Mouse (Mus musculus) adrenal gland, adult 8-10 months (tissue): Measurements from ENCODE around the gene Fam136a. TPM values are rescaled to one million over a fixed set of nuclear protein-coding genes. Genes with fewer than 3 reads are reported as not detected.

Source experiments
- DNase-seq: peaks from one replicate; pipeline ENCODE4 v3.0.0; 2022
- total RNA-seq, 4 experiments: library from RNA; stranded (reverse); gene quantifications; 2 replicates each; pipeline ENCODE4 v1.2.4; 2022

Fam136a gene
- total RNA-seq, 4 experiments from 2014 or later: 47.5 to 96.0 (median 73.9) TPM

DNA sequence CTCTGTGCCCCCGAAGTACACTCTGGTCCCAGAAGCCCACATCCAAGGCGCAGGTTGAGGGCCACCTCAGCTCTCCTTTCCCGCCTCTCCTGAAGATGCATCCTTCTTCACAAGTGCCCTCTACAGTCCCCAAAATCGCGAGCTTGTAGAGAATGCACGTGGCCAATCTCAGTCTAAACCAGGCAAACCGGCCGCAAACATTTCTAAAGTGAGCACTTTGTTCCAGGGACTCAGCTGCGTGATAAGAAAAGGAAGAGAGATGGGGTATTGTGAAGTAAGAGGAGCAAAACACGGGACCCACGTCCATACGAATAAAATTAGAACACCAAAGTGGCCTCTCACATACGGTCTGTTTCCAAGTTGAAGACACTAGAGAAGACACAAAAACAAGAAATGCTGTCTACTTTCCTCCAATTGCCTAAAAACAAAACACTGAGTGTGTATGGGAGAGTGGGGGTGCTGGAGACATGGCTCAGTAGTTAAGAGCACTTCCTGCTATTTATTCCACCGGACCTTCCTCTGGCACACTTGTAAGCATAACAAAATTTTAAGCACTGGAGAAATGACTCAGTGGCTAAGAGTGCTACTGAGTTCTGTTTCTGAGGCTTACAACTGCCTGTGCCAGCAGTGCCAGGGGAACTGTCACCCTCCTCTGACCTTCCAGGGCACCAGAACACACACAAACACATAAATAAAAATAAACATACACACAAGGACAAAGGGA, 32.0 kb downstream of the Fam136a start:
- DNase-seq: no peak

DNA sequence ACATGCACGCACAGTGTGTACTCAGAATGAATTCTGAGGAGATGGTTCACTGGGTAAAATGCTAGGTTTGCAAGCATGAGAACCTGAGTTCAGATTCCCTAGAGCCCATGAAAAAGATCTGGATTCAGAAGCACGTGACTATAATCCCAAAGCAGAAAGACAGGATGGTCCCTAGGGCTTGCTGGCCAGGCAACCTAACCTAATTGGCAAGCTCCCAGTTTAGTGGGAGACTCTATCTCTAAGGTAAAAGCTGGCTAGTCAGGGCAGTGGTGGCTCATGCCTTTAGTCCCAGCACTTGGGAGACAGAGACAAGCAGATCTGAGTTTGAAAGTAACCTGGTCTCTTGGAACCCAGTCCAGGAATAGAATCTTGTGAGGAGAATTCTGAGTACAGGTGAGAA, 33.5 kb downstream of the Fam136a start:
- DNase-seq: no peak

DNA sequence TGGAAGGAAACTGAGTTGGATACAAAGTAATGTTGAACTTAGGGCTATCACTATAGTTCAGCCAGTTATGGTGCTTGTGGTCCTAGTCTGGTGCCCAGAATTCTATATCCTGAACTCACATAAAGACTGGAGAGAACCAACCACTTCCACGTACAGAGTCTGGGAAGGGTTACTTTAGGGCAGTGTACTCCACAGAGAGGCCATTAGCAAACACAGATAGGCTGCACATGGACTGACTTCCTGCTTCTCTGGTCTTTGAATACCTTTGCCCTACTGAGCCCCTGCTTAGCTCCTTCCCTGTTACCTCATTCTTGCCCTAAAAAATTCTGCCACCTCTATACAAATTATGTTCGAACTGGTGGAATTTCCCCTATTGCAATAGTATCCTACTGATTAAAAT, 34.5 kb downstream of the Fam136a start:
- DNase-seq: no peak

DNA sequence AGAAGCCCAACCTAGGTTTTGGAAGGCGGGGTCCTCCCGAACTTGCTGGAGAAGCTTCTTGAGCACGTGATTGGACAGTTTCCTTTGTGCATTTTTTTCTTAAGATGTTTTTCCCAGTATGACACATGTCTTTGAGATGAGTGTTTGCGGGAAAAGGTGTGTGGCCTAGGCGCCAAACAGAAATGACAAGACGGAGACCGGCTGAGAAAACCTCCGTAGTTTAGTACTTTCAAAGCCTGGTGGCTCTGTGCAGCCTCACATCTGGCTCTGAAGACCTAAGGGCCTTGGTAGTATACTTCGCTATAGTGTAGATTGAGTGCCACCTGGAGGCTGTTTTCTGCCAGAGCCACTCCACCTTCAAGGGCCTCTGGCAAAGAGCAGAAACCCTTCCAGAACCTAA, 35.5 kb downstream of the Fam136a start:
- DNase-seq: peak; percentile 74

DNA sequence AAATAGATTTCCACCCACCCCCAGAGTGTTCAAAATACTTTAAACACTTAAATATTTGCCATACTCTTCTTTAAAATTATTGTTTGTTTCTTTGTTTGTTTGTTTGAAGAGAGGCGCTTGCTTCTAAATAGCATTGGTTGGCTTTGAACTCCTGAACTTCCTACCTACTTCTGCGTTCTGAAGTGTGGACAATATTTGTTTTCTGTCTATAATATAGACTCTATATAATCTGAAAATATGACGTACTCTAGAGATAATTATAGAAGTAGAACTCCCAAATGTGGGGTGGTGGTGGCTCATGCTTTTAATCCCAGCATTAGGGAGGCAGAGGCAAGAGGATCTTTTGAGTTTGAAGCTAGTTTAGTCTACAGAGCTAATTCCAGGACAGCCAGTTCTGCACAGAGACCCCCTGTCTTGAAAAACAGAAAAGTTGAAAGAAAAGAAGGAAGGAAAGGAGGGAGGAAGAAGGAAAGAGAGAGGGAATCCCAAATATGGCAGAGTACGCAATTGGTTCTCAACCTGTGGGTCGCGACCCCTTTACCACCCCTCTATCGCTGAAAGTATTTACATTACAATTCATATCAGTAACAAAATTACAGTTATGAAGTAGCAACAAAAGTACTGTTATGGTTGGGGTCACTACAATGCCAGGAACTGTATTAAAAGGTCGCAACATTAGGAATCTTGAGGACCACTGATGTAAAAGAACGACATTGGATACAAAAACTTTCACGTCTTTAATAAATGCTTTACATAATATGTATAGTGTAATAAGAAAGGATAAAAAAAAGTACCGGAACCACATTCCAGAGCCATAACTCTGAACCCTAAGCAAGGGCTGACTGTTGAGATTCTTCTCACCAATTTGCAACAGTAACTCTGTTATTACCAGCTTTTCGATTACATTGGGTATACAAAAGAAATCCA, 37.5 kb downstream of the Fam136a start:
- DNase-seq: no peak

DNA sequence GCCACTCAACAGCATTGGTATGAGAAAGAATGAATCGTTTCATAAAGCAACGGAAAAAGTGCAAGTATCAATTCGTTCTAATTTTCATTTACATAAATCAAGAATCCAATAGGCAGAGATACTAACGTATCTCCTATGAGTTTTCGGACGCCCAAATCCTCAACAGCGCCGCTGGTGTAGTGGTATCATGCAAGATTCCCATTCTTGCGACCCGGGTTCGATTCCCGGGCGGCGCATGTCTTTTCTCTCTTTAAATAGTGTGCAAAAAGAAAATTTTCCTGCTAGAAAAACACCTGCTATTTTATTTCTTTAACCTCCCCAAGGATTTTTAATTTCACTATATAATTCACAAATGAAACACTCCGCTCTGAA, 38.3 kb downstream of the Fam136a start:
- no peak for DNase-seq

DNA sequence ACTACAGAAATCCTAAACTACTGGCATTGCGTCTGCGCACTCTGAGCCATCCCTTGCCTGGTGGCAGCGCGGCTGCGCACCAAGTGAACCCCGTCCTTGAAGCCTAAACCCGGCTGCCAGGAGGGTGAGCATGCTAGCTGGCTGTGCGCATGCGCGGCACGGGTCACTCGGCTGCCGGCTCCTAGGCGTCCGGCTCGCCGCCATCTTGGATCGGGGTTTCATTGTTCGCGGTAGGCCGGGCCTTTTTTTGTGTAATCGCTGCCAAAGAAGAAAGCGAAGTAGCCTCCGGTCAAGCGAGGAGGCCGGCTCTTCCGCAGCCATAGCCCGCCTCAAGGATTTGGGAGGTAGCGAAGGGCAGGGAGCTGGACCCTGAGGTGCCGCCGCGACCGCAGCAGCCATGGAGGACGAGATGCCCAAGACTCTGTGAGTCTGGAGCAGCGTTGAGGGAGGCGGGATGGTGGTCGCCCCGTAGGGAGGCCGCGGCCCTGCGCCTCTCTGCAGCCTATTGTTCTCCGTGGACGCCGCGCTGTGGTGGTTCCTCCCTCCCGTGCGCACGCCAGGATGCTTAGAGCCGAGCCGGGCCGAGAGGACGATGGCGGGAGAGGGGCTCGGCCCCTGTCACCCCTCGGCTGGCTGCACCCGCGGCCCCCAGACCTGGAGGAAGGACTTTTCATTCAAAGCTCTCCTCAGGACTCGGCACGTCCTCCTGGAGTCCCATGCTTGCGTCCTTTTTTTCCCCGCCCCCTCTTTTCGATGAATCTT, 38.8 kb downstream of the Fam136a start, which contains the start of gene Tia1:
Tia1 (plus strand) TSS at position 120 of the 762 bp plus-strand sequence.
- DNase-seq: peak; percentile 97

DNA sequence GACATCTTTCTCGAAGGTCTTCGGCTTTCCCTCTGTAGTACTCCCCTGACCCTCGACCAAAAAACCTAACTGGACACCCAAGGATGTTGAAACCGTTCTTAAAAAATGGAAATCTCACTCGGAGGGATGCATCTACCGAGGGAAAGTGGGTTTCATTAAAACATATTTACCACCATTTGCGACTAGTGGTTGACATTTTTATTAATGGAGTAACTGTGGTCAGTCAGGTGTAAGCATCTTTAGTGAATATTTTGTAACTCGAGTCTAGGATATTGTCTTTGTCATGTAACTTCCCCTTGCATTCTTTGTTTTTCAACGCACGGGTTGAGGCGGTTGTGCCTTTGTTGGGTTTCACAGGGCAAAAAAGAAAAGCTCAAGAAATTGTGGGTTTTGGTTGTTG, 39.5 kb downstream of the Fam136a start:
- DNase-seq: no peak

DNA sequence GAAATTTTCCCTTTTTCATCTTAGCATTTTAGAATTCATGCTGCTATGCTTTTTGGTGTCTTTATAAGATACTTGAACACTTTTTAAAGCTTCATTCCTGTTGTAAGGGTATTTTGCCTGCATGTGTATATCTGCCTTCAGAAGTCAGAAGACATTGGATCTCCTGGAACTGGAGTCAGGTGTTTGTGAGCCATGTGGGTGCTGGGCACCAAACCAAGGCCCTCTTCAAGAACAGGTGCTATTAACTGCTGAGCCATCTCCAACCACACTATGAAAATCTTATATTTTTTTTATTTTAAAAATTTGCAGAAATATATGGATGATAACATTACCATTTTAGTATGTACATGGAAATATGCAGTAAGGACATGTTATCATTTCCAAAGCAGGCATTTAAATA, 40.9 kb downstream of the Fam136a start:
- no peak for DNase-seq

DNA sequence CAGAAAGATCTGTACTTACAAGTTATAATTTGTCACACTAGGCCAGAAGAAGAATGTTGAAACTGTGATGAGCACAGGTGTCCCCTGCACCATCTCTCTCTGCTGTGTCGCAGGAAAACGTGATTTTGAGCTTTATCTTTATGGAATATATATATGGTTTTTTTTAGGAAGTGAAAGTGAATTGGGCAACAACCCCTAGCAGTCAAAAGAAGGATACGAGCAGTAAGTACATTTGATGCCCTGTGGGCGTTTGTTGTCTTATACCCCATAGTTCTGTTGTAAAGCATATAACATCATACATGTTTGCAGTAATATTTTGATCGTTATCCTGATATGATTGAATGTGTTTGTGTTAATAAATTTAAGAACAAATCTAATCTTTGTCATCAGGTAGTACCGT, 53.3 kb downstream of the Fam136a start:
- no peak for DNase-seq

DNA sequence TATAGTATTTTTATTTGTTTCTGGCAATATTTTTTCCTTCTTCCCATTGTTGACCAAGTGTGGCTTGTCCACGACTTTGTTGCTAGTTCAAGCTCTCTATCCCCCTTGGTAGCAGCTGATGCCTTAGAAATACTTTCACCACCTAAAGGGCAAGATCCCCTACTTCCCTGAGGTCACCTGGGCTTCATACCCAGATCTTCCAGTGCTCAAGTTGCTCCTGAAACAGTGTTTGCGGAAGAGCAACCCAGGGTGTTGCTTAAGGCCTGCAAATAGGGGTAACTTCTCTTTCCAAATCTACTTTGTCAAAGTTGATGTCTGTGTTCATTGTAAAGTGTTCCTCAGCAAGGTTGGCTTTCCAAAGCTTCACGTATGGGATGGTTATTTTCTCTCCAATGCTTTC, 53.8 kb downstream of the Fam136a start:
- no peak for DNase-seq

Other genes with a start within 250 kb of the Fam136a start
- gene Tgfa, start 170.4 kb upstream of the Fam136a start, total RNA-seq: 10 to 100 TPM; 15.0 to 25.1 (median 19.7) TPM
- gene Snrpg, start 5.7 kb downstream of the Fam136a start, total RNA-seq: 100 to 1,000 TPM; 115 to 403 (median 241) TPM
- 100 to 1,000 TPM; 151 to 257 (median 207) TPM for gene Pcyox1, start 31.5 kb downstream of the Fam136a start, total RNA-seq
- 100 to 1,000 TPM in 1 of 4 experiments, 10 to 100 TPM in 3; 44.0 to 121 (median 82.9) TPM for gene Tia1, start 38.6 kb downstream of the Fam136a start, total RNA-seq
- gene Gm44790, start 61.0 kb downstream of the Fam136a start, total RNA-seq: 1 to 10 TPM in 2 of 4 experiments, not detected in 2; 4.6 to 6.2 TPM
- 10 to 100 TPM; 22.4 to 27.7 (median 24.8) TPM for gene C87436, start 72.7 kb downstream of the Fam136a start, total RNA-seq
- 100 to 1,000 TPM; 286 to 319 (median 308) TPM for gene Pcbp1, start 160.7 kb downstream of the Fam136a start, total RNA-seq